Mouse (Mus musculus) forebrain, embryonic 16.5 days (tissue): ENCODE results near the gene Rcn1. TPM values are rescaled to one million over a fixed set of nuclear protein-coding genes. Genes with fewer than 3 reads are reported as not detected.

Experiments used
- ATAC-seq: fragments of 200-750 bp; cut with Nextera tagmentation; 2 replicates; pipeline ENCODE4 v1.8.0; 2017; ENCODE audit warnings: mild to moderate bottlenecking, moderate library complexity
- H3K27ac ChIP-seq: fragments of 300-500 bp; sonication (generic); 2 replicates; pipeline ENCODE4 v1.5.1; 2014; ENCODE audit warnings: low read length, control low read depth
- H3K27me3 ChIP-seq: fragments of 300-500 bp; sonication (generic); replicated peaks from 2 replicates; pipeline ENCODE4 v1.6.1; 2014; ENCODE audit warnings: low read length; ENCODE audit not compliant: control insufficient read depth, insufficient read depth
- H3K36me3 ChIP-seq: fragments of 300-500 bp; sonication (generic); 2 replicates; pipeline ENCODE4 v1.6.1; 2014; ENCODE audit not compliant: control insufficient read depth, insufficient read depth
- H3K4me1 ChIP-seq: fragments of 300-500 bp; sonication (generic); replicated peaks from 2 replicates; pipeline ENCODE4 v1.6.1; 2014; ENCODE audit warnings: low read length; ENCODE audit not compliant: control insufficient read depth, insufficient read depth
- H3K4me2 ChIP-seq: fragments of 300-500 bp; sonication (generic); 2 replicates; pipeline ENCODE4 v1.6.1; 2014; ENCODE audit warnings: mild to moderate bottlenecking, low read length, control low read depth
- H3K4me3 ChIP-seq: fragments of 300-500 bp; sonication (generic); replicated peaks from 2 replicates; pipeline ENCODE4 v1.5.1; 2014; ENCODE audit warnings: mild to moderate bottlenecking, low read length, control low read depth
- H3K9ac ChIP-seq: fragments of 300-500 bp; sonication (generic); replicated peaks from 2 replicates; pipeline ENCODE4 v1.6.1; 2014; ENCODE audit warnings: low read depth, low read length, control low read depth
- H3K9me3 ChIP-seq: fragments of 300-500 bp; sonication (generic); 2 replicates; pipeline ENCODE4 v1.6.1; 2016; ENCODE audit warnings: low read length; ENCODE audit not compliant: control insufficient read depth
- WGBS: fragments of 180-500 bp; shearing (Covaris S2); extraction: QIAGEN DNeasy Blood & Tissue Kit; methylation state at CpG from one replicate; pipeline ENCODE4 v1.1.7; 2014; 5-methylcytosine and 5-hydroxymethylcytosine counted together
- polyA plus RNA-seq: library from polyadenylated mRNA; unstranded; fragments of >200 nt; fragmentation: Nextera tagmentation; extraction: Ambion mirVana; gene quantifications from 2 replicates; pipeline ENCODE4 v1.2.1, GENCODE M21; 2015

Rcn1 gene
- polyA plus RNA-seq, 1 experiment from 2014 or later: 46.7 TPM

DNA sequence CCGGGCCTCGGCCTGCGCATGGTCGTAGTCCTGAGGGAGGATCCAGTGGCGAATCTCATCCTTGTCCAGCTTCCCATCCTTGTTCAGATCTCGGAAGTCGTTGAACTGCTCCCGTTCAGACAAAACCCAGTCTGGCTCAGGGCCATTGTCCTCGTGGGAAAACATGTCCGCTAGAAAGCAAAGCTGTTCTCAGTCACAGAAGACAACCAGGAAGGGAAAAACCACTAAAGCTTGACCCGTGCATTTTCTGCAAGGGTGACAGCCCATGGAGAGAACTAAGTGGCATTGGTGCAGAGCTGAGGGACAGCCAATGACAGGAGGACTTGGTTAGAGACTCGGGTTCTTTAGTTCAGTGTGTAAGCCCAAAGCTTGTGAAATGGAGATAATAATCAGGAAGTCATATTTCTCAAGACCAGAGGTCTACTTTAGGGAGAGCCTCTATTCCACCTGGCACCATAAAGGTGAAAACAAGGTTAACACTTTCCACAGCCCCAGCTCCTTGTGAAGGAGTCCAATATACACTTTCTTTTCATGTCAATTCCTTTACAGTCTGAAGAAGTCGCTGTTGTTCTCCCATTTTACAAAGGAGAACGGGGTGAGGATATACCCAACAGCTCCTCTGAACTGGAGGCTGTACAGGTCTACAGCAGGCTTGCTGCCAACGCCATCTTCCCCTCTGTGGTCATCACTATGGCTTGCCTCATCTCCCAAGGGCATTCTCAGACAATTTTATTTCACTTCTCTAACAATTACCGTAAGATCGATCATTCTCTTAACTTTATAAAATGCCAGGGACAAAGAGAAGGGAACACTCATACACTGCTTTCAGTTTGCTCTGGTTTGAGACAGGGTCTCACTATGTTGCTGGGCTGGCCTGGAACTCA lies 9.9 kb downstream of the Rcn1 start:
- no peaks in the 10 kb centered on the region for H3K4me1 ChIP-seq
- H3K27ac ChIP-seq: no peak overlapping the region
- ATAC-seq: no peak
- no peaks in the 10 kb centered on the region for H3K9me3 ChIP-seq
- no peak overlapping the region for H3K9ac ChIP-seq
- no peak overlapping the region for H3K4me2 ChIP-seq
- 85% methylated on average over 17 of the region's 17 CpGs for WGBS
- no peak overlapping the region for H3K4me3 ChIP-seq
- H3K27me3 ChIP-seq: no peaks in the 10 kb centered on the region
- H3K36me3 ChIP-seq: peaks cover 2% of the 10 kb centered on the region; the same call in 1 of the 2 replicates

DNA sequence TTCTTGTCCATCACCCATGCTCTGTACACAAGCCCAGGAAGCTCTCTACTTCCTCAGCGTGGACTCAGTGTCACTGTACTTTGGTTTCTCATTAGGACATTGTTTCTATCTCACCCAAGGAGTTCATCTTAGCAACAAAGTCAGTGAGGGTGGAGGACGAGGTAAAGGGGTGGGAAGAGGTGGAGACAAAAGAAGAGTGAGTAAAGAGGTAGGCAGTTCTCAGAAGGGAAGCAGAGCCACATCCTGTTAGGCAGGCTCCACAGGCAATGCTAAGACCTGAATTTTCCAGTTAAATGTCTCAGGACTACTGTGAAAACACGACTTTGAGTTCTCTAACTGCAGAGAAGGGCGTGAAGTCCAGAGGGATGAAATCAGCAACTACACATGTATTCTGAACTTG lies 12.7 kb downstream of the Rcn1 start:
- H3K4me1 ChIP-seq: no peaks in the 10 kb centered on the region
- ATAC-seq: no peak
- no peak overlapping the region for H3K9ac ChIP-seq
- H3K9me3 ChIP-seq: no peaks in the 10 kb centered on the region
- H3K27me3 ChIP-seq: no peaks in the 10 kb centered on the region
- no peak overlapping the region for H3K4me3 ChIP-seq
- no peak overlapping the region for H3K27ac ChIP-seq
- peaks cover 2% of the 10 kb centered on the region; the same call in 1 of the 2 replicates for H3K36me3 ChIP-seq
- 89% methylated on average over 4 of the region's 4 CpGs for WGBS
- H3K4me2 ChIP-seq: no peak overlapping the region

DNA sequence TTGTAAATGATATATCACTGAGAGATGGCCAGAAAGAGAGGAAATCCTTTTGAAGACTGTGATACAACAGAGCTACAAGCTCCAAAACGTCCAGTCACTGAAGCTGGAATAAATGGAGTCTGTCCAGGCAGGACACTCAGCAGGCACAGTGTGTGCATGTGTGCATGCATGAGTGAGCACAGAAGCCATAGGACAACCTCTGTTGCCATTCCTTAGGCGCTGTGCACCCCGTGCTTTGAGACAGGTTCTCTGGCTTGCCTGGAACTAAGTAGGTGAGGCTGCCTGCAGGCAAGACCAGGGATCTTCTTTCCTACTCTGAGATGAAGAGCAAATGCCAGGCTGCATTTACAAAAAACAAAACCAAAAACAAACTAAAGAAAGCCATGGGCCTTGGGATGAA lies 14.1 kb downstream of the Rcn1 start:
- no peak overlapping the region for H3K9ac ChIP-seq
- peaks cover 2% of the 10 kb centered on the region; the same call in 1 of the 2 replicates for H3K36me3 ChIP-seq
- WGBS: 80% methylated on average over 3 of the region's 3 CpGs
- H3K4me3 ChIP-seq: no peak overlapping the region
- no peak overlapping the region for H3K4me2 ChIP-seq
- no peak for ATAC-seq
- H3K27me3 ChIP-seq: no peaks in the 10 kb centered on the region
- no peaks in the 10 kb centered on the region for H3K4me1 ChIP-seq
- no peaks in the 10 kb centered on the region for H3K9me3 ChIP-seq
- H3K27ac ChIP-seq: no peak overlapping the region

DNA sequence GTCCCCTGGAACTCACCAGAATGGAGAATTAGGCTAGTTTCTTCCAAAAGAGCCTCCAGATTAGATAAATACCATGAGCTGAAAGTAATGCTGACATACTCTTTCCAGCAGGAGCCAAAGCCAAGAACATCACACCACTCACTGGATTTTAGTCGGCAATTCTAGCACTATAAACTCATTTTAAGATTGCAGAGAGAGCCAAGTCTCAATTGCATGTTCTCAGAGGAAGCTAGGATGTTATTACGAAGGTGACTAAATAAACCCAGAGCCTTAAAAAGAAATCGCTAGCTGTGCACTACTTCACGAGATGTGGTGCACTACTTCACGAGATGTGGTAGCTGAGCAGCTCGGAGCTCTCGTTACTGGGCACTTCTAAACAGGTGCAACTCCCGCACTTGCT lies 16.1 kb downstream of the Rcn1 start:
- no peak overlapping the region for H3K4me2 ChIP-seq
- 79% methylated on average over 8 of the region's 8 CpGs for WGBS
- no peaks in the 10 kb centered on the region; the same call in 1 of the 2 replicates for H3K36me3 ChIP-seq
- H3K27ac ChIP-seq: no peak overlapping the region
- no peak overlapping the region for H3K9ac ChIP-seq
- H3K4me1 ChIP-seq: no peaks in the 10 kb centered on the region
- no peak for ATAC-seq
- no peaks in the 10 kb centered on the region for H3K9me3 ChIP-seq
- H3K27me3 ChIP-seq: no peaks in the 10 kb centered on the region
- no peak overlapping the region for H3K4me3 ChIP-seq

DNA sequence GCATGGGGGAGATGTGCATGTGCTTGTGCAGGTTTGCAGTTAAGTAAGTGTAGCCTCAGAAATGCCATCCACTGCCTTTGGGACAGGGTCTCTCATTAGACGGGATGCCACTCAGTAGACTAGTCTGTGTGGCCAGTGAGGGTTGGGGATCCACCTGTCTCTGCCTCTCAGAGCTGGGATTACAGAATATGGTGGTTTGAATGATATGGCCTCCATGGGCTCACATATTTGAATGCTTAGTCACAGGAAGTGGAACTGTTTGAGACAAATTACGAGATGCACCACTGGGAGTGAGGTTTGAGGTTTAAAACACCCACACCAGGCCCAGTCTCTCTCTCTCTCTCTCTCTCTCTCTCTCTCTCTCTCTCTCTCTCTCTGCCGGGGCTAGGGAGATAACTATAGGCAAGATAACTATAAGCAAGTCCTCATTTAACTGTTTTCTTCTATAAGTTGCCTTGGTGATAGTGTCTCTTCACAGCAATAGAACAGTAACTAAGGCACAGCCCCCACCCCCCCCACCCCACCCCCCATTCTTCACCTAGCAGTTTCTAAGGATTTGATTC lies 18.3 kb downstream of the Rcn1 start:
- 85% methylated on average over 3 of the region's 3 CpGs for WGBS
- Histone ChIP-seq H3K27me3 (no peaks in the 10 kb centered on the region), H3K27ac (no peak overlapping the region), H3K4me2 (no peak overlapping the region), H3K9ac (no peak overlapping the region), H3K4me1 (no peaks in the 10 kb centered on the region), H3K36me3 (no peaks in the 10 kb centered on the region), H3K4me3 (no peak overlapping the region), H3K9me3 (no peaks in the 10 kb centered on the region)
- no peak for ATAC-seq

DNA sequence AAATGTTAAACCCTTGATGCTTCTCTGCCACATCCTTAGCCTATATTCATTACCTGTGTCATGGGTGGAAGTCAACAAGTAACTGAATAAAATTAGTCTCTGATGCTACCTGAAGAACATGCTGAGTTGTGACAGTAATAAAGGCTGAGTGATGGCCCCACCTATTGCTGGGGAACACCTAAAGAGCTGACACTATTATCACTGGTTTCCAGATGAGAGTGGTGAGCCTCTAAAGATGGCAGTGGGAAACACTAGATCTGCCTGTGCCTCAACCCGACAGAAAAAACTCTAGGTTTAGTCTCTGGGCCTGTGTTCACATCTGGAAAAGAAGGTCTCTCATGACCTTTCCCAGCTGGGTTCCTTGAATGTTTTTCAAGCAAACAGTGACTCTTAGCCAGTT lies 19.4 kb downstream of the Rcn1 start:
- Histone ChIP-seq H3K4me3 (no peak overlapping the region), H3K9me3 (no peaks in the 10 kb centered on the region), H3K4me1 (no peaks in the 10 kb centered on the region), H3K9ac (no peak overlapping the region), H3K4me2 (no peak overlapping the region), H3K27me3 (no peaks in the 10 kb centered on the region), H3K36me3 (no peaks in the 10 kb centered on the region), H3K27ac (no peak overlapping the region)
- 82% methylated on average over 1 of the region's 1 CpGs for WGBS
- ATAC-seq: no peak

DNA sequence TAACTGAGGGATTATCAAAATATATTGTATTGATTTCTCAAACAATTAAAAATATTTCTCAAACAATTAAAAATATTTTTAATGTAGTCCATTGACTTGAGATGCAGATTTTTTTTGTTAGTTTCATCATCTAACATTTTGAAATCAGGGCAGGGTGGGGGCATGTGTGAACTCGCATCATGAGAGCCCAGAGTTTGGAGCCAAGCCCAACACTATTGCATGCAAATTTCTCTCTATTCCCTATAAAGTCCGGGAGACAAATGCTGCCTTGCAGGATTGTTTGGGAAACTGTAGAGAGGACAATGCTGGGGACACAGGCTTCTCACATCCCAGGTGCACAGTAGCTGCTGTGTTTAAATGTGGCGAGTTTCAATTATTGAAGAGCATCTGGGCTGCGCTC lies 23.4 kb downstream of the Rcn1 start:
- Histone ChIP-seq H3K4me3 (no peak overlapping the region), H3K4me1 (peaks cover 3% of the 10 kb centered on the region), H3K4me2 (no peak overlapping the region), H3K9me3 (no peaks in the 10 kb centered on the region), H3K27ac (no peak overlapping the region), H3K9ac (no peak overlapping the region), H3K36me3 (no peaks in the 10 kb centered on the region), H3K27me3 (no peaks in the 10 kb centered on the region)
- 73% methylated on average over 4 of the region's 4 CpGs for WGBS
- ATAC-seq: no peak

DNA sequence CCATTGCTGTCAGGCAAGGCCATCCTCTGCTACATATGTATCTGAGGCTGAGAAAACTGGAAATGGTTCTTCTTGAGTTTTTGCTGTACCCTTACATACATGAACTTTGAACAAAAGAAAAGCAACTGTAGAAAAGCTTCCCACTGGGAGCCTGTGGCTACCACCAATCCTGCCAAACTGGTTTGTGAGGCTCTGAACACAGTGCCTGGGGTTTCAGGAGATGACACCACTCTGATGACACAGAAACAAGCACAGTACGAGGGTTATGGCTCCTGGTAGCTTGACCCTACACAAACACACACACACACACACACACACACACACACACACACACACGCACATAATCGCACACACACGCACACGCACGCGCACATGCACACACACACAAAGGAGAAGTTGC lies 23.9 kb downstream of the Rcn1 start:
- no peak overlapping the region for H3K9ac ChIP-seq
- no peak overlapping the region for H3K27ac ChIP-seq
- H3K4me3 ChIP-seq: no peak overlapping the region
- no peaks in the 10 kb centered on the region for H3K9me3 ChIP-seq
- H3K27me3 ChIP-seq: no peaks in the 10 kb centered on the region
- no peak for ATAC-seq
- 92% methylated on average over 7 of the region's 7 CpGs for WGBS
- peaks cover 7% of the 10 kb centered on the region for H3K4me1 ChIP-seq
- H3K4me2 ChIP-seq: no peak overlapping the region
- H3K36me3 ChIP-seq: no peaks in the 10 kb centered on the region

DNA sequence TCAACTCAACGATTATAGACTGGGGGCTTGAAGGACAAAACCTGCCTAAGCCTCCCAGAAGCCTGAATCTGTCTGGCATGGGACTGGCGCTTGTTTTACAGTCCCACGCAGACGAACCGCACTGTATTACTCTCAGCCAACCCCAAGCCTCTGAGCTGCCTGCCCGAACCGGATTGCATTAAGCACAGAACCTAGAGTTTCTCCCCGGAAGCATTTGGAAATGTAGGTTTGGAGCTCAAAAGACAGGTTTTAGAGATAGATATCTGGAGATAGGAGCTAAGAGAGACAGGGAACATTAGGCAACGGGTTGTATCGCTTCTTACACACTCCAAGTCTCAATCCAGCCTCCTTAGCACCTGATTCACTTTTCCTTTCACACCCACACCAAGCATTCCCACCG lies 25.5 kb downstream of the Rcn1 start:
- no peak for ATAC-seq
- WGBS: 89% methylated on average over 11 of the region's 11 CpGs
- no peak overlapping the region for H3K9ac ChIP-seq
- H3K4me3 ChIP-seq: no peak overlapping the region
- no peaks in the 10 kb centered on the region for H3K27me3 ChIP-seq
- peaks cover 10% of the 10 kb centered on the region for H3K4me1 ChIP-seq
- no peak overlapping the region for H3K27ac ChIP-seq
- H3K9me3 ChIP-seq: no peaks in the 10 kb centered on the region
- H3K36me3 ChIP-seq: no peaks in the 10 kb centered on the region
- no peak overlapping the region for H3K4me2 ChIP-seq
